Mouse (Mus musculus): ENCODE measurements around the gene Grik5. TPM values are rescaled to one million over a fixed set of nuclear protein-coding genes. Genes with fewer than 3 reads are reported as not detected.

Grik5 gene
- polyA plus RNA-seq, 1 experiment: 0.82 TPM

- H3K4me1 ChIP-seq (ENCODE audit: control insufficient read depth): no peaks in the 10 kb centered on the region; the same call in 1 of the 2 replicates
- no peaks in the 10 kb centered on the region for H3K36me3 ChIP-seq (ENCODE audit: control insufficient read depth)
- TF ChIP-seq GATA1 (IDR thresholded peaks at IDR 0.05; ENCODE audit: low read length) (no peak), TAL1 (IDR thresholded peaks at IDR 0.05; ENCODE audit: low read length) (no peak)
- H3K4me3 ChIP-seq (replicated peaks): no peak overlapping the region
- no peaks in the 10 kb centered on the region for H3K9me3 ChIP-seq (ENCODE audit: control insufficient read depth, low read length)
- no peaks in the 10 kb centered on the region for H3K27me3 ChIP-seq (ENCODE audit: control insufficient read depth)
Observed at GRCm38 (mm10) chr7:25106790-25107502, 34.8 kb upstream of the Grik5 start.

DNA sequence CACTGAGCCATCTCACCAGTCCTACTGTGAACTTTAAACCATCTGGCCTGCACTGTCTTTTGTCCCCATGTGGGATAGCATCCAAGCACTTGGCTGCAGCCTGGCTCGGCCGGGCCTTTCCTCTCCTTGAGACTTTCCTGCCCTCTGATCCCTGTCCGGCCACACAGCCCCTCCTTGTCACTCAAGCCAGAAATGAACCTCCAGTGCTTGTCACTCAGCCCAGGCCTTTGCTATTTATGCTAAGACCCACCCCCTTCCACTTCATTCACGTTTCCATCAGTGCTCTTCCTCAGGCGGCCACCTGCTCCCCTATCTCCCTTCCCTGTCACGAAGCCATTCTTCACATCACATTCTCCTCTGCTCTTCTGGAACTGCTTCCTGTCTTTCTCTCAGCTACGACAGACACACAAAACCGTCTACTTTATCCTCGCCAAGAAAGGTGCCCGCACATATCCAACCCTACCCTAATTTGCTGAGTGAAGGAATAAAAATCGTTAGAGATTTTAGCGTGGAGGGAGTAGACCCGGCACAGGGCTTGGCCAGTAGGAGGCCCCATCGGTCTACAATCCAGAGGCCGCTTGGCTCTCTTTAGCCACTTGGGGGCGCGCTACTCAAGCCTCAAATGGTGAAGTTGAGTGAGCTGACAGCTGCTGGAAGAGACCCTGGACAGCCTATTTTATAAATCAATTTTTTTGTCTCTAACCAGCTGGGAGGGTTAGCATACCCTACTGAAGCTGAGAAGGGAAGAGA is 33.4 kb upstream of the Grik5 start:
- Histone ChIP-seq H3K27me3 (ENCODE audit: control insufficient read depth) (no peaks in the 10 kb centered on the region), H3K9me3 (ENCODE audit: control insufficient read depth, low read length) (no peaks in the 10 kb centered on the region), H3K4me1 (ENCODE audit: control insufficient read depth) (no peaks in the 10 kb centered on the region; the same call in 1 of the 2 replicates), H3K36me3 (ENCODE audit: control insufficient read depth) (no peaks in the 10 kb centered on the region), H3K4me3 (replicated peaks) (no peak overlapping the region)
- TF ChIP-seq GATA1 (IDR thresholded peaks at IDR 0.05; ENCODE audit: low read length) (no peak), TAL1 (IDR thresholded peaks at IDR 0.05; ENCODE audit: low read length) (no peak)

DNA sequence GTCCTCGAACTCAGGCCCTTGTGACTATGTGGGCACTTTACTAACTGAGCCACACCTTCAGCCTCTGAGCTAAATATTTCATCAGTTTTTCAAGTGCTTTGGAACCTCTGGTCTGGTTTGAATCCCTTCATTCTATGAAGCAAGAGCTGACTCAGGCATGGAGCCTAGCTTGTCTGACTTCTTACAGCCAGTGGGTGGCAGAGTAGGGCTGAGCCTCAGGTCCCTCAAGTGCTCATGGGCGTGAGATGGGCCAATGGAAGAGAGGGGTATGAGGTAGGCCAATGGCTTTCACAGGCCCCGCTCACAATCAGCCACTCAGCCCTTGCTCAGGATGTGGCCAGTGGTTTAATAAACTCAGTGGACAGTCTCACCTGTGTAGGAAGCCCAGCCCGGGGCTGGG is 27.4 kb upstream of the Grik5 start:
- Histone ChIP-seq H3K9me3 (ENCODE audit: control insufficient read depth, low read length) (no peaks in the 10 kb centered on the region), H3K27me3 (ENCODE audit: control insufficient read depth) (peaks cover 6% of the 10 kb centered on the region), H3K36me3 (ENCODE audit: control insufficient read depth) (no peaks in the 10 kb centered on the region), H3K4me3 (replicated peaks) (no peak overlapping the region), H3K4me1 (ENCODE audit: control insufficient read depth) (no peaks in the 10 kb centered on the region)
- TF ChIP-seq GATA1 (IDR thresholded peaks at IDR 0.05; ENCODE audit: low read length) (no peak), TAL1 (IDR thresholded peaks at IDR 0.05; ENCODE audit: low read length) (no peak)

GRCm38 (mm10) chr7:25098169-25098568 is 26.0 kb upstream of the Grik5 start:
- no peak for TF ChIP-seq GATA1 (IDR thresholded peaks at IDR 0.05; ENCODE audit: low read length)
- no peak for TF ChIP-seq TAL1 (IDR thresholded peaks at IDR 0.05; ENCODE audit: low read length)
- Histone ChIP-seq H3K9me3 (ENCODE audit: control insufficient read depth, low read length) (no peaks in the 10 kb centered on the region), H3K4me1 (ENCODE audit: control insufficient read depth) (no peaks in the 10 kb centered on the region), H3K4me3 (replicated peaks) (no peak overlapping the region), H3K27me3 (ENCODE audit: control insufficient read depth) (peaks cover 7% of the 10 kb centered on the region), H3K36me3 (ENCODE audit: control insufficient read depth) (no peaks in the 10 kb centered on the region)

- no peak overlapping the region for H3K4me3 ChIP-seq (replicated peaks)
- TF ChIP-seq TAL1 (IDR thresholded peaks at IDR 0.05; ENCODE audit: low read length): no peak
- TF ChIP-seq GATA1 (IDR thresholded peaks at IDR 0.05; ENCODE audit: low read length): no peak
- peaks cover 3% of the 10 kb centered on the region; the same call in 1 of the 2 replicates for H3K27me3 ChIP-seq (ENCODE audit: control insufficient read depth)
- no peaks in the 10 kb centered on the region for H3K9me3 ChIP-seq (ENCODE audit: control insufficient read depth, low read length)
- peaks cover 15% of the 10 kb centered on the region for H3K36me3 ChIP-seq (ENCODE audit: control insufficient read depth)
- H3K4me1 ChIP-seq (ENCODE audit: control insufficient read depth): peaks cover 9% of the 10 kb centered on the region
Observed at GRCm38 (mm10) chr7:25089875-25090274, 17.7 kb upstream of the Grik5 start.

- TF ChIP-seq GATA1 (IDR thresholded peaks at IDR 0.05; ENCODE audit: low read length) (no peak), TAL1 (IDR thresholded peaks at IDR 0.05; ENCODE audit: low read length) (no peak)
- Histone ChIP-seq H3K9me3 (ENCODE audit: control insufficient read depth, low read length) (no peaks in the 10 kb centered on the region), H3K4me3 (replicated peaks) (no peak overlapping the region), H3K27me3 (ENCODE audit: control insufficient read depth) (no peaks in the 10 kb centered on the region), H3K4me1 (ENCODE audit: control insufficient read depth) (peaks cover 17% of the 10 kb centered on the region), H3K36me3 (ENCODE audit: control insufficient read depth) (peaks cover 24% of the 10 kb centered on the region)
Observed at GRCm38 (mm10) chr7:25088968-25089367, 16.8 kb upstream of the Grik5 start.

DNA sequence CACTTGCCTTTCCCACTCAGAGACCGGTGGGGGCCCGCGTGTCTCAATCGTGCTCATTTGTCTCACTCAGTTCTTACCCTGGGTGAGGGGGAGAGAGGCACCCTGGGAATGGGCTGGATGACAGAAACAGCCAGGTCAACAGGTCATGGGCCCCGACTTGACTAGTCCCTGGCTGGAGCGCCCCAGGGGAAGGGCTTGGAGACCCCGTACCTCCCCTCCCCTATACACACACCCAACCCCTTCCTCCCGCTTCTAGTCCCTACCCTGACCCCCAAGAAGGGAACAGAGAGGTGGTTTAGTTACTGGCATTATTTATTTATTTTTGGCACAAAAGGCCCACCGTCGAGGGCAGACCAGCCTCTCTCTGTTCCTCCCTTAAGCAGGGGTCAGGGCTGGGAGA is 16.4 kb upstream of the Grik5 start:
- no peaks in the 10 kb centered on the region for H3K9me3 ChIP-seq (ENCODE audit: control insufficient read depth, low read length)
- no peaks in the 10 kb centered on the region for H3K27me3 ChIP-seq (ENCODE audit: control insufficient read depth)
- H3K4me1 ChIP-seq (ENCODE audit: control insufficient read depth): peaks cover 18% of the 10 kb centered on the region
- TF ChIP-seq TAL1 (IDR thresholded peaks at IDR 0.05; ENCODE audit: low read length): no peak
- TF ChIP-seq GATA1 (IDR thresholded peaks at IDR 0.05; ENCODE audit: low read length): no peak
- peaks cover 28% of the 10 kb centered on the region for H3K36me3 ChIP-seq (ENCODE audit: control insufficient read depth)
- H3K4me3 ChIP-seq (replicated peaks): no peak overlapping the region

- H3K36me3 ChIP-seq (ENCODE audit: control insufficient read depth): peaks cover 34% of the 10 kb centered on the region
Observed at GRCm38 (mm10) chr7:25087972-25088371, 15.8 kb upstream of the Grik5 start.

GRCm38 (mm10) chr7:25087256-25087912 is 15.2 kb upstream of the Grik5 start:
- Histone ChIP-seq H3K4me3 (replicated peaks) (no peak overlapping the region), H3K4me1 (ENCODE audit: control insufficient read depth) (peaks cover 18% of the 10 kb centered on the region), H3K36me3 (ENCODE audit: control insufficient read depth) (peaks cover 40% of the 10 kb centered on the region), H3K27me3 (ENCODE audit: control insufficient read depth) (no peaks in the 10 kb centered on the region), H3K9me3 (ENCODE audit: control insufficient read depth, low read length) (no peaks in the 10 kb centered on the region)
- TF ChIP-seq TAL1 (IDR thresholded peaks at IDR 0.05; ENCODE audit: low read length): no peak
- TF ChIP-seq GATA1 (IDR thresholded peaks at IDR 0.05; ENCODE audit: low read length): no peak

More at GRCm38 (mm10) chr7:25087972-25088371, 15.8 kb upstream of the Grik5 start:
- TF ChIP-seq GATA1 (IDR thresholded peaks at IDR 0.05; ENCODE audit: low read length): no peak
- TF ChIP-seq TAL1 (IDR thresholded peaks at IDR 0.05; ENCODE audit: low read length): no peak
- Histone ChIP-seq H3K27me3 (ENCODE audit: control insufficient read depth) (no peaks in the 10 kb centered on the region), H3K9me3 (ENCODE audit: control insufficient read depth, low read length) (no peaks in the 10 kb centered on the region), H3K4me3 (replicated peaks) (no peak overlapping the region), H3K4me1 (ENCODE audit: control insufficient read depth) (peaks cover 18% of the 10 kb centered on the region)

All from erythroblast, embryonic 14.5 days (primary cell).